Mouse (Mus musculus): Measurements from ENCODE around the gene BC055324. TPM values are rescaled to one million over a fixed set of nuclear protein-coding genes. Genes with fewer than 3 reads are reported as not detected.

BC055324 gene
- polyA plus RNA-seq, 1 experiment from 2014 or later = 27.7 TPM

DNA sequence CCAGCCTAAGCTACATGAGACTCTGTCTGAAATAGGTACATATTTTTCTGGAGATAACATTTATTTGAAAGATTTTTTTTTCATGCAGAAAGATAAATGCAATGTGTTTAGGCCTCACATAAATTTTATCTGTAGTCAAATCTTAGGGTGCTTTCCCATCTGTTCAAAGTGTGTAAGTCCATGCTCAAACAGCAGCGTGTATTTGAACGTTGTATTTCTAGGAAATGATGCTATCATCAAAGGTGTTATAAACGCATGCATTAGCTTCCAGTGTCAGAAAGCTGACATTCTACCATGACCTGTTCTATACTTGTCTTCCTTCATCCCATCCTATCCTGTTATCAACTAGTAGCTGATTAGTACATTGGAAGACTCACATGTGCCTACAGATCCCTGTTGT, 91.2 kb downstream of the BC055324 start:
- H3K9me3 ChIP-seq (replicated peaks) = no peaks in the 10 kb centered on the region
- no peaks in the 10 kb centered on the region for H3K36me3 ChIP-seq
- H3K4me2 ChIP-seq = no peak overlapping the region
- no peak overlapping the region for H3K9ac ChIP-seq
- H3K4me1 ChIP-seq = no peaks in the 10 kb centered on the region
- ATAC-seq (replicated peaks; ENCODE audit: low FRiP score) = no peak
- no peak overlapping the region for H3K4me3 ChIP-seq (replicated peaks)
- WGBS = 89% methylated on average over 3 of the region's 3 CpGs
- no peaks in the 10 kb centered on the region for H3K27me3 ChIP-seq
- H3K27ac ChIP-seq = no peak overlapping the region

DNA sequence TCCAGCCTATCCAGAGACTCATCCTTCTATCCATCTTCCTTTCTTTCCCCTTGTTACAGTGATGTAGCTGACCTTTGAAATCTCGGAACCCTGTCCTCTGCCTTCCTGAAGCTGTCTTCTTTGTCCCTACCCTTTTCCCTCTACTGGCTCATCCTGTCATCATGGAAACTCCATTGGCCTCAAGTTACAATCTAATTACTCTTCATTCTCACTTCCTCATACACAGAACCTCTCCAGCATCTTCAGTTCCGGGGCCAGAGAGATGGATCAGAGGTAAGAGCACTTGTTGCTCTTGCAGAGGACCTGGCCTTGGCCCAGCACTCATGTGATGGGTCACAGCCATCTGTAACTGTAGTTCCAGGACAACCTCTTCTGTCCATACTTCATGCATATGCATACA, 94.4 kb downstream of the BC055324 start:
- 79% methylated on average over 2 of the region's 2 CpGs for WGBS
- Histone ChIP-seq H3K27ac (no peak overlapping the region), H3K27me3 (no peaks in the 10 kb centered on the region), H3K4me1 (0 out of 2 replicates have a peak, but pooled peaks cover 6% of the 10 kb centered on the region), H3K9ac (no peak overlapping the region), H3K36me3 (no peaks in the 10 kb centered on the region), H3K4me2 (no peak overlapping the region), H3K4me3 (replicated peaks) (no peak overlapping the region), H3K9me3 (replicated peaks) (no peaks in the 10 kb centered on the region)
- no peak for ATAC-seq (replicated peaks; ENCODE audit: low FRiP score)

DNA sequence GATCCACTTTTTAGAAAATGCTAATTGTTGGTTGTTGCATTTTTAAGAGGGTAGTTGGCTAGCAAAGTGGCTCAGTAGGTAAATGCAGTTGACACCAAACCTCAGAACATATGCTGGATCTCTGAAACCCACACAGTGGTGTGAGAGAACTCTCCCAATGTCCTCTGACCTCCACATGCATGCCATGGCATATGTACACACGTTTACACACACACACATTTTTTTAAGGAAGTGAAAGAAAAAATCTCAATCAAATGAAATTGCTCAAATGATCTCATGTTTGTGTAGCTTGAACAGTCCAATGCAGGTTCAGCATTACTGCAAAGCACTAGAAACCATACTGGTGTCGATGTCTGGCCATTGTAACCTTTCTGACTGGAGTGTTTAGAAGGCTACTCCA, 95.0 kb downstream of the BC055324 start:
- WGBS = 89% methylated on average over 2 of the region's 2 CpGs
- Histone ChIP-seq H3K9ac (no peak overlapping the region), H3K9me3 (replicated peaks) (no peaks in the 10 kb centered on the region), H3K4me1 (0 out of 2 replicates have a peak, but pooled peaks cover 6% of the 10 kb centered on the region), H3K4me2 (no peak overlapping the region), H3K4me3 (replicated peaks) (no peak overlapping the region), H3K36me3 (no peaks in the 10 kb centered on the region), H3K27me3 (no peaks in the 10 kb centered on the region), H3K27ac (no peak overlapping the region)
- no peak for ATAC-seq (replicated peaks; ENCODE audit: low FRiP score)

DNA sequence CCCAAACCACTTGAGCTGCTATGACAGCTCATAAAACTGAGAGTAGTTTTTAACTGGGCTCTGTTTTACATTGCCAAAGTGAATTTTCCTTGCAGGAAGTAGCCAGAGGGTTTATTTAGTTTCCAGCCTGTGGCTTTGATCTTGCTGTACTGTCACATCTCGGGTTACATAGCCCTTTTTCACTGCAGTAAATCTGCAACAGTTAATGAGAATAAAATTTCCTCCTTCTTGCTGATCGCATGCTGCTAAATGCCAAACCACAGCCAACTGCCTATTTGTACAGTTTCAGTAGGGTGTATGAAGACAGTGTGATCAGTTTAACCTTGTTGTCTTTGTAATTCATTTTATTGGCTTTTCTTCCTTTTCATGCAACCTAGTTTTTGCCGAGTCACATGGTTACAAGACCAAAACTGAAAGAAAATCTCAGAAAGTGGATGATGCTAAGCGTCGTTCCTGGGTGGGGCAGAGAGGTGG, 96.3 kb downstream of the BC055324 start:
- Histone ChIP-seq H3K4me3 (replicated peaks) (no peak overlapping the region), H3K9ac (no peak overlapping the region), H3K9me3 (replicated peaks) (no peaks in the 10 kb centered on the region), H3K4me2 (no peak overlapping the region), H3K27me3 (no peaks in the 10 kb centered on the region), H3K27ac (peak overlapping the region; percentile 70), H3K36me3 (no peaks in the 10 kb centered on the region), H3K4me1 (0 out of 2 replicates have a peak, but pooled peaks cover 6% of the 10 kb centered on the region)
- peak; percentile 93 for ATAC-seq (replicated peaks; ENCODE audit: low FRiP score)
- 15% methylated on average over 5 of the region's 5 CpGs for WGBS

Other genes with a start within 250 kb of the BC055324 start
- gene Kifap3, start 215.2 kb downstream of the BC055324 start, polyA plus RNA-seq (2015; fragmentation: Nextera tagmentation; extraction: Ambion mirVana) = 29.5 and 29.7 TPM in 2 replicates
- gene Scyl3, start 65.7 kb downstream of the BC055324 start, polyA plus RNA-seq (2015; fragmentation: Nextera tagmentation; extraction: Ambion mirVana) = 16.4 and 18.2 TPM in 2 replicates
- gene Mettl18, start 93 bp upstream of the BC055324 start, polyA plus RNA-seq (2015; fragmentation: Nextera tagmentation; extraction: Ambion mirVana) = 10.8 and 11.6 TPM in 2 replicates
- gene Sele, start 53.4 kb upstream of the BC055324 start, polyA plus RNA-seq (2015; fragmentation: Nextera tagmentation; extraction: Ambion mirVana) = 0.10 and 0.17 TPM in 2 replicates
- gene Sell, start 67.2 kb upstream of the BC055324 start, polyA plus RNA-seq (2015; fragmentation: Nextera tagmentation; extraction: Ambion mirVana) = 0.46 and 0.49 TPM in 2 replicates
- 0.30 and 1.1 TPM in 2 replicates for gene Selp, start 120.5 kb upstream of the BC055324 start, polyA plus RNA-seq (2015; fragmentation: Nextera tagmentation; extraction: Ambion mirVana)
- gene F5, start 157.0 kb upstream of the BC055324 start, polyA plus RNA-seq (2015; fragmentation: Nextera tagmentation; extraction: Ambion mirVana) = 0.30 and 0.31 TPM in 2 replicates